Mouse (Mus musculus): ENCODE results near the gene Swt1.

DNA sequence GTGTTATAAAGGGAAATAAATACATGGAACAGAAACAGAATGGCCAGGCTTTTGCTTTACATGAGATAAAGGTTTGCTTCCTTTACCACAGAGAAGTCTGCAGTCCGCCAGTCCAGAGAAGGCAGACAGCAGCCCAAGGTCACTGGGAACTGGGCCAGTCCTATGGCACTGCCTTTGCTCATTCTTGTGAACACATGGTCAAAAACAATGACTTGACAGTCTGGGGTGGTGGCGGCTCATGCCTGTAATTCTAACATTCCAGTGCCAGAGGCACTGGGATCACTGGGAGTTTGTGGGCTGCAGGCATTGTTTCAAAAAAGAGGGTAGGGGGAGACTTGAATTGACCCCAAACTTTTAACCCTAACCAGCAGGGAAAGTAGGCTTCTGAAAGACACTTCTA lies 89.3 kb downstream of the Swt1 start:
- no peak for TF ChIP-seq CTCF (IDR thresholded peaks at IDR 0.05; ENCODE audit: low read depth, low read length)
- TF ChIP-seq EP300 (IDR thresholded peaks at IDR 0.05; ENCODE audit: insufficient read depth, low read depth, low read length): no peak
- no peak for TF ChIP-seq POLR2A (IDR thresholded peaks at IDR 0.05; ENCODE audit: insufficient read depth, low read length)

Measured in ES-Bruce4 (cell line).